Mouse (Mus musculus): Measurements from ENCODE around the gene Csrp3.

The Csrp3 gene

GRCm38 (mm10) chr7:48847820-48848650 is at the start of gene Csrp3:
Csrp3 (minus strand) TSS chr7:48848033.
- ChIA-PET POLR2A (no interaction called here), CTCF (interaction anchor here in 2 of 4 experiments (0.7 to 1.0 kb wide), 2 partner anchors 9 to 53 kb away, joined by 3 read pairs; no protein-coding TSS in a partner anchor)

- ChIA-PET POLR2A (interaction anchor here in 1 of 4 experiments (0.6 kb wide), 1 partner anchor 14 kb away, joined by 3 read pairs; no protein-coding TSS in a partner anchor), CTCF (interaction anchor here in 2 of 4 experiments (0.8 to 1.9 kb wide), 3 partner anchors 32 to 62 kb away, joined by 3 to 5 read pairs (median 4); no protein-coding TSS in a partner anchor)
Observed at GRCm38 (mm10) chr7:48896051-48896450, 48.2 kb upstream of the Csrp3 start.

GRCm38 (mm10) chr7:48895475-48895874 is 47.6 kb upstream of the Csrp3 start:
- CTCF ChIA-PET: interaction anchor here in 2 of 4 experiments (0.6 to 2.1 kb wide), 6 partner anchors 33 to 721 kb away, joined by 3 to 9 read pairs (median 5); no protein-coding TSS in a partner anchor
- POLR2A ChIA-PET: interaction anchor here in 3 of 4 experiments (0.6 to 3.2 kb wide), 3 partner anchors 13 to 14 kb away, joined by 3 to 12 read pairs (median 6); partner anchors contain the start of gene E2f8 (in 2 of the 3)

GRCm38 (mm10) chr7:48894763-48895162 is 46.9 kb upstream of the Csrp3 start:
- POLR2A ChIA-PET: interaction anchor here (0.5 to 3.2 kb wide), 5 partner anchors 12 to 33 kb away, joined by 3 to 12 read pairs (median 3); partner anchors contain the start of gene E2f8 (in 2 of the 4)
- CTCF ChIA-PET: interaction anchor here (0.5 to 2.6 kb wide), 28 partner anchors 11 to 1080 kb away, joined by 3 to 13 read pairs (median 4); partner anchors contain the start of genes E2f8 (in 3 of the 4) and Nell1 (in 1 of the 4)

GRCm38 (mm10) chr7:48894152-48894551 is 46.3 kb upstream of the Csrp3 start:
- ChIA-PET CTCF (interaction anchor here (0.5 to 2.6 kb wide), 32 partner anchors 11 to 1080 kb away, joined by 3 to 13 read pairs (median 4); partner anchors contain the start of genes E2f8 (in 3 of the 4) and Nell1 (in 1 of the 4)), POLR2A (interaction anchor here (0.5 to 3.2 kb wide), 5 partner anchors 12 to 33 kb away, joined by 3 to 12 read pairs (median 3); partner anchors contain the start of gene E2f8 (in 2 of the 4))

GRCm38 (mm10) chr7:48893093-48893492 is 45.3 kb upstream of the Csrp3 start:
- CTCF ChIA-PET: interaction anchor here in 3 of 4 experiments (0.8 to 2.6 kb wide), 7 partner anchors 8 to 228 kb away, joined by 3 to 13 read pairs (median 4); no protein-coding TSS in a partner anchor
- POLR2A ChIA-PET: interaction anchor here in 2 of 4 experiments (0.7 to 3.2 kb wide), 2 partner anchors 11 to 333 kb away, joined by 4 to 12 read pairs; partner anchors contain the start of gene E2f8 (in 1 of the 2)

- CTCF ChIA-PET: no interaction called here
- POLR2A ChIA-PET: no interaction called here
Observed at GRCm38 (mm10) chr7:48891029-48891428, 43.2 kb upstream of the Csrp3 start.

- ChIA-PET CTCF (interaction anchor here in 1 of 4 experiments (0.7 kb wide), 1 partner anchor 383 kb away, joined by 3 read pairs; no protein-coding TSS in a partner anchor), POLR2A (interaction anchor here in 1 of 4 experiments (0.6 to 1.0 kb wide), 3 partner anchors 11 to 266 kb away, joined by 3 to 4 read pairs (median 3); no protein-coding TSS in a partner anchor)
Observed at GRCm38 (mm10) chr7:48888751-48889150, 40.9 kb upstream of the Csrp3 start.

- ChIA-PET CTCF (no interaction called here), POLR2A (interaction anchor here in 1 of 4 experiments (1.0 kb wide), 1 partner anchor 41 kb away, joined by 4 read pairs; no protein-coding TSS in a partner anchor)
Observed at GRCm38 (mm10) chr7:48887973-48888372, 40.1 kb upstream of the Csrp3 start.

- ChIA-PET POLR2A (no interaction called here), CTCF (interaction anchor here in 1 of 4 experiments (0.5 kb wide), 1 partner anchor 732 kb away, joined by 13 read pairs; no protein-coding TSS in a partner anchor)
Observed at GRCm38 (mm10) chr7:48884266-48884611, 36.4 kb upstream of the Csrp3 start.

GRCm38 (mm10) chr7:48883525-48884265 is 35.9 kb upstream of the Csrp3 start:
- CTCF ChIA-PET: interaction anchor here in 3 of 4 experiments (0.5 to 3.2 kb wide), 4 partner anchors 11 to 733 kb away, joined by 5 to 13 read pairs (median 8); no protein-coding TSS in a partner anchor
- POLR2A ChIA-PET: no interaction called here

GRCm38 (mm10) chr7:48881971-48882609 is 34.3 kb upstream of the Csrp3 start:
- ChIA-PET CTCF (interaction anchor here (0.5 to 3.2 kb wide), 9 partner anchors 10 to 421 kb away, joined by 4 to 10 read pairs (median 5); no protein-coding TSS in a partner anchor), POLR2A (interaction anchor here (0.6 to 2.8 kb wide), 24 partner anchors 11 to 669 kb away, joined by 3 to 12 read pairs (median 4); no protein-coding TSS in a partner anchor)

- POLR2A ChIA-PET: interaction anchor here (0.7 to 2.8 kb wide), 30 partner anchors 10 to 670 kb away, joined by 3 to 12 read pairs (median 4); no protein-coding TSS in a partner anchor
- CTCF ChIA-PET: interaction anchor here (0.5 to 3.2 kb wide), 12 partner anchors 10 to 422 kb away, joined by 3 to 10 read pairs (median 4); no protein-coding TSS in a partner anchor
Observed at GRCm38 (mm10) chr7:48881486-48881885, 33.7 kb upstream of the Csrp3 start, which contains the start of gene E2f8. E2f8 (minus strand) TSS chr7:48881596.

- CTCF ChIA-PET: interaction anchor here (0.5 to 3.2 kb wide), 10 partner anchors 13 to 423 kb away, joined by 3 to 10 read pairs (median 4); no protein-coding TSS in a partner anchor
- POLR2A ChIA-PET: interaction anchor here in 3 of 4 experiments (0.6 to 2.8 kb wide), 25 partner anchors 10 to 467 kb away, joined by 3 to 12 read pairs (median 4); no protein-coding TSS in a partner anchor
Observed at GRCm38 (mm10) chr7:48880591-48881481, 33.0 kb upstream of the Csrp3 start.

- POLR2A ChIA-PET: interaction anchor here in 1 of 4 experiments (1.1 to 1.9 kb wide), 2 partner anchors 12 to 70 kb away, joined by 3 to 6 read pairs; no protein-coding TSS in a partner anchor
- CTCF ChIA-PET: interaction anchor here in 1 of 4 experiments (0.6 kb wide), 1 partner anchor 307 kb away, joined by 3 read pairs; no protein-coding TSS in a partner anchor
Observed at GRCm38 (mm10) chr7:48879574-48879973, 31.7 kb upstream of the Csrp3 start.

- ChIA-PET CTCF (interaction anchor here in 1 of 4 experiments (0.6 kb wide), 1 partner anchor 24 kb away, joined by 3 read pairs; no protein-coding TSS in a partner anchor), POLR2A (interaction anchor here in 3 of 4 experiments (0.6 to 2.2 kb wide), 4 partner anchors 36 to 118 kb away, joined by 3 to 8 read pairs (median 3); partner anchors contain the start of gene Zdhhc13 (in 1 of the 3))
Observed at GRCm38 (mm10) chr7:48877786-48878390, 30.1 kb upstream of the Csrp3 start.
